Mouse (Mus musculus) bone marrow, adult 2 months (tissue): ENCODE results near the gene Trex1.

ENCODE experiments used
- CTCF ChIP-seq: fragments of 200-500 bp; IDR thresholded peaks from 2 replicates; pipeline ENCODE4 v1.5.1; 2011; ENCODE audit warnings: low read length, control low read depth; ENCODE audit not compliant: control insufficient read depth, insufficient read depth
- POLR2A ChIP-seq: fragments of 200-500 bp; IDR thresholded peaks from 2 replicates; pipeline ENCODE4 v1.6.1; 2011; ENCODE audit warnings: low read depth, mild to moderate bottlenecking, control low read depth, low read length, borderline replicate concordance; ENCODE audit not compliant: control insufficient read depth

GRCm38 (mm10) chr9:109022866-109023685 is 36.5 kb downstream of the Trex1 start:
- TF ChIP-seq POLR2A (no peak), CTCF (no peak)
